Mouse (Mus musculus): ENCODE results near the gene H2afz.

The H2afz gene

DNA sequence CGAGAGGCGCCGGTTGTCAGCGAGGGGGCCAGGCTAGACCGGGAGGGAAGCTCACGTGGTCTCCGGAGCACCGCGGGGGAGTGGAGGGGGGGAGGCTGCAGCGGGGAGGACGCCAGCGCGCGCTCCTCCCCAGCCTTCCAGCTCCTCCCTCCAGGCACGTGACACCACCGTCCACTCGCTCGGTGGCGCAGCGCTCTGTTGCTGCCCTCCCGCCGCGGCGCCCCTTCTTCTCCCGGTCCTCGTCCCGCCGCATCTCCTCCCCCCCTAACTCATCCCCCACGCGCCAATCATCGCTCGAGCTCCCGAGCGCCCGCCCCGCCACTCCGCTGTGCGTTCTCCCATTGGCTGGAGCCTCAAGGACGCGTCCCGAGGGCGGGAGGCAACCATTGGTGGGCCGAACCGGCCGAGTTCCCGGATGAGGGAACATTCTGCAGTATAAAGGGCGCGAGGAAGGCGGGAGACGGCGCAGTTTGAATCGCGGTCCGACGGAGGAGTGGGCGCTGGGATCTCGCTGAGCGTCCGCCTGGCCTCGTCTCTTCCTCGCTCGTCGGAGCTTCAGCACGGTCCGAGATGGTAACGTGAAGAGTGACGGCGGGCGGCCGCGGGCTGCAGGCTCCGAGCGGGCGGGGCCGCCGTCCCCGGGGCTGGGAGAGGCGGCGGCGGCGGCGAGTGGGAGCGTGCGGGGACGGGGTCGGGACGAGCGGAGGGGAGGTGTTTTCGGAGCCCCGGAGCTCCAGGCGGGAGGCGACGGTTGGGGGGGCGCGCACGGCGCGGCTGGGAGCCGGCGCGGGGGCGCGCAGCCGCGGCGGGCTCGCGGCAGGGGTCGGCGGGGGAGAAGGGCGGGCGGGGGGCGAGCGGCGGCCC, at the start of gene H2afz:
Gene H2afz, plus strand, starts transcription at position 364 of the 864 bp plus-strand sequence.
- WGBS: 1% methylated on average over 105 of the region's 115 CpGs

DNA sequence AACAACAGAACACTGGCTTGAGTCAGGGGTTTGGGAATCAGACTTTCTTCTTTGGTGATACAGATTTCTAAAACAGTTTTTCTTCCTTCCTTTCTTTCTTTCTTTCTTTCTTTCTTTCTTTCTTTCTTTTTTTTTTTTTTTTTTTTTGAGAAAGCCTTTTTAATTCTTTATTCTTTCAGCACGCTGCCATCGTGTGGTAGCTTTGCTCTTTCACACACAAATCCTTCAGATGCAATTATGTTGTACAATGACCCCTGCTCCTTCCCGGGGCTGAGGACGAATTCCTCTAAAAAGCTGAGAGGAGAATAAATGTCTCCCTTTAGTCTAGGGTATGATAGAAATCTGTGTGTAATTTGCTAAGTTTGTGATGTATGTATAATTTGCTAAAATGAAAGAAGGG, 45.6 kb upstream of the H2afz start:
- WGBS: 14% methylated on average over 4 of the region's 4 CpGs

DNA sequence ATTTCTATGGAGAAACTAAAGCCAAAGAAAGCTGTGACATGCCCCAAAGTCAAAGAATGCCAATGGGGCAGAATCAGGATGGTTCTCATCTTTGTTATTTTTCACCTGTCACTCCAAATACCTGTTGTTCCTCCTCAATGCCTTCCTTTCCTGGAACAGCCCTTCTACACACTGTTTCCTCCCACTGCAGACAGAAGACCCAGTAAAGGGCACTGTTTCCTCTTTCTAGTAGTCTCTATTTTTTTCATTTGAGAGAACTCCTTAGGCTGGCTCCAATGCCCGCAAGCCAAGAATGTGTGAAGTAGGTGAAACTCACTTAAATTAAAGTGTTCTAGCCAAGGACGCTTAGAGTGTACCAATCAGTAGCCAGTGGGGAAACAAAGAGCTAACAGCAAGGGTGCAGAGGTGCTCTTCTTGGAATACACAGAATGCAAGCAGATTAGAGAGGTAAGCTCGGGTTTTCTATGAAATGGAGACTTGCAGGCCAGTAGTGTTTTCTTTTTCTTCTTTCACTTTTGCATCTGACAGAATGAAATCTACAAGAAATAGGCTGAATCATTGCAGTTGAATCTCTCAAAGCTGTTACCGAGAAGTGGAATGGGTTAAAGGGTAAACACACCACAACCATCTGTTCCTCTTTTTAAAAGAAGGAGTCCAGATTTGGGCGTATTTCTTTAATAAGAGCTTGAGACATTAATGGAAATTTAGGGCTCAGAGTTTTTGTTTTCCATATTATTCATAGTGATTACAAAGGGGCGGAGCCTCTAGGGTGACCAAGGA, 43.4 kb upstream of the H2afz start:
- WGBS: 82% methylated on average over 6 of the region's 6 CpGs

DNA sequence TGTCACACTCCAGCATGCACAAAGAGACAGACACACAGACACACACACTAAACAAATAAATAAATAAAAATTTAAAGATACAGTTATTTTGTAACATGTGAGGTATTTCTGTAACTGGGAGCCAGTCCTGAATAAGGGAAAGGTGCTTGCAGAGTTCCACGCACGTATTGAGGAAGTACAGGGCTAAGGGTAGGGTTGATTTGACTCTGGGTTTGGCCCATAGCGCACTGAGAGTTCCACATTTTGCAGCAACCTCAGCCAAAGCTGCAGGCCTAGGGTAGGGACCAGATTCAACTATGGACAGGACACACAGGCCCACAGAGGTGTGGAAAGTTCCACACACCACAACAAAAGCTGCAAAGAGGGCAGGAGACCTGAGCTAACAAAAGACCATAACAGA, 41.0 kb upstream of the H2afz start:
- 87% methylated on average over 3 of the region's 3 CpGs for WGBS

DNA sequence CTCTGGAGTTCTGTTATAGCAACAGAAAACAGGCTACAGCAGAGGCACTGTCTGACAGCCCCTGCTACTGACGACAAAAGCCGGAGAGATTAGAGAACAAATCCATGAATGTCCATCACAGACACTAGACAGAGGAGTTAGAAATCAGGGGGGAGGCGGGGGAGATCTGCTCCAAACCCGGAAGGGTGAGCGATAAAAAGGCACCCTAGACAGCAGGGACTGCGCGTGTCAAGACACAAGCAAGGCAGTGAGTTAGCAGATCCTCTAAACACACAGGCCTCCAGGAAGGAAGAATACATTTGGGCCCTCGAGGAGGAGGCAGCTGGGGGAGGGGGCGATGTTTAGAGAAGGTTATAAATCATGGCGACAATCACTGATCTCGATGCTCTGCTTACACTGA, 36.6 kb upstream of the H2afz start:
- WGBS: 60% methylated on average over 11 of the region's 11 CpGs

DNA sequence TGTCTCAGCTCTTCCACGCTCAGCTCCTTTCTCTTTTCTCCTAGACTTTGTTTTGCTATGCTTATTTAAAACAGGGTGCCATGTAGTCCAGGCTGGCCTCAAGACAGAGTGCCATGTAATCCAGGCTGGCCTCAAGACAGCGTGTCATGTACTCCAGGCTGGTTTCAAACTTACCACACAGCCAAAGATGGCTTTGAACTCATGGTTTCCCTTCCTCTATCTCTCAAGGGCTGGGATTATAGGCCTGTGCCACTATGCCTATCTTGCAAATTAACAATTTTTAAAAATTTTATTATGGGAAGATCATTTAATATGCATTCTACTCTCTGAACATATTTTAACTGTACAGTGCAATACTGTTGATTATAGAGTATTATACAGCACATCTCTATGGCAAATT, 33.1 kb upstream of the H2afz start:
- 92% methylated on average over 2 of the region's 2 CpGs for WGBS

DNA sequence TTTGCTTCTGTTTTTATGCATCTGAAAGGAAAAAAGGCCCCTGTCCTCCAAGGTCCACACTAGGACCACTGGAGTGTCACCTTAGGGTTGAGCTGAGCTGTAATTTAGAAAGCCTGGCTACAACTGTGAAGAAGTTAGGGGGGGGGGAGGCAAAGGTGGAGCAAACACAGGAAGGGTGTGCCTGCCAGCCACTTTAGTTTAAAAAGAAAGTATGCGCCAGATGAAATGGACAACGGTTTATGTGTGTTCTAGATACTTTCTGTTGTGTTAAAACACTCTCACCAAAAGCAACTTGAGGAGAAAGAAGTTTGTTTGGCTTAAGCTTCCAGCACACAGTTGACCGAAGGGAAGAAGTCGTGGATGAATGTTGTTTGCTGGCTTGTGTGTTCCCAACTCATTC, 30.6 kb upstream of the H2afz start:
- WGBS: 81% methylated on average over 4 of the region's 4 CpGs

DNA sequence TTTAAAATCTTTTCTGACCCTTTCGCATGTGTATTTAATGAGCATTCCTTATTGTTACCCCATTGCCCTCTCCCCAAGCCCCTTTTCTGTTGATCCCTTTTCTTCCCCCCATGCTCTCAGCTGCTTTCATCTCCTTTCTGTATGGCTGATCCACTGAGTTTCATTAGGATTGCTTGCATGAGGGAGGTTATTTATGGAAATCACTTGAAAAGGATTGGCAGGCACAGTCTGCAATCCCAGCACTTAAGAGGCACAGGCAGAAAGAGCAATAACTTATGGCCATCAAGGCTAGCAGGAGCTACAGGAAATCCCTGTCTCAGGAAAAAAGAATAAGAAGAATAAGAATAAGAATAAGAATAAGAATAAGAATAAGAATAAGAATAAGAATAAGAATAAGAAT, 27.7 kb upstream of the H2afz start:
- WGBS: 63% methylated on average over 1 of the region's 1 CpGs

DNA sequence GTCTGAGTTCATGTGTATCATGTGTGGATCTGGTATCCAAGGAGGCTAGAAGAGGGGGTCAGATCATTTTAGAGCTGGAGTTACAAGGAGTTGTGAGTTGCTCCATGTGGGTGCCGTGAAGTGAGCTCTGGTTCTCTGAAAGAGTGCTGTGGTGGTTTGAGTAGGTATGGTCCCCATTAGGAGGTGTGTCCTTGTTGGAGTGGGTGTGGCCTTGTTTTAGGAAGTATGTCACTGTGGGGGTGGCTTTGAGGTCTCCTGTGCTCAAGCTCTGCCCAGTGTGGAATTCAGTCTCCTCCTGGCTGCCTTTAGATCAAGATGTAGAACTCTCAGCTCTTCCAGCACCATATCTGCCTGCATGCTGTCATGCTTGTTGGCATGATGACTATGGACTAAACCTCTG, 21.3 kb upstream of the H2afz start:
- 97% methylated on average over 1 of the region's 1 CpGs for WGBS

DNA sequence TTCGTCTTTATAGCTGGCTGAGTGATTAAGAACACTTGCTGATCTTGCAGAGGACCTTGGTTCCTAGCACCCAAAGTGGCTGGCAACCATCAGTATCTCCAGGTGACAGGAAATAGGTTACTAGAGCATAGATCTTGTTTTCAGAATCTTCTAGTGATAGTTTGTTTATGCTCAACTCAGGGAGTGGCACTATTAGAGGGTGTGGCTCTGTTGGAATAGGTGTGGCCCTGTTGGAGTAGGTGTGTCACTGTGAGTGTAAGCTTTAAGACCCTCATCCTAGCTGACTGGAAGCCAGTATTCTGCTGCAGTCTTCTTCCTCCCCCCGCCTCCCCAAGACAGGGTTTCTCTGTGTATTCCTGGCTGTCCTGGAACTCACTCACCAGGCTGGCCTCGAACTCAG, 20.0 kb upstream of the H2afz start:
- WGBS: 90% methylated on average over 3 of the region's 3 CpGs

DNA sequence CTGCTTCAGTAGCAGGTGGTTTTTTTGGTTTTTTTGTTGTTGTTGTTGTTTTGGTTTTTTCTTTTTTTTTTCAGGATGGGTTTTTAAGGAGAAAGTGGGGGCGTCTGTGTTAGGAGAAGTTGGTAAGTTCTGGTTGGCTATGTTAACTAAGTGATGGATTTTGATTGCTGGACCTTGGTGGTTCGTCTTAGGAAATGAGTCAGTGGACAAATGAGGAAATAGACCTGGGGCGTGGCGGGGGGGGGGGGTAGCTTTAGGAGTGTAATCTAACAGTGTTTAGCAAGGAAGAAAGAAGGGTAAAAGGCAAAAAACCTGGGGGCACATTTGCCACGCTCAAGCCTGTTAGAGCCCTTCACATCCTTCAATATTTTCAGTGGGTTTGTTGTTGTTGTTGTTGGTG, 17.7 kb upstream of the H2afz start:
- WGBS: 81% methylated on average over 5 of the region's 5 CpGs

DNA sequence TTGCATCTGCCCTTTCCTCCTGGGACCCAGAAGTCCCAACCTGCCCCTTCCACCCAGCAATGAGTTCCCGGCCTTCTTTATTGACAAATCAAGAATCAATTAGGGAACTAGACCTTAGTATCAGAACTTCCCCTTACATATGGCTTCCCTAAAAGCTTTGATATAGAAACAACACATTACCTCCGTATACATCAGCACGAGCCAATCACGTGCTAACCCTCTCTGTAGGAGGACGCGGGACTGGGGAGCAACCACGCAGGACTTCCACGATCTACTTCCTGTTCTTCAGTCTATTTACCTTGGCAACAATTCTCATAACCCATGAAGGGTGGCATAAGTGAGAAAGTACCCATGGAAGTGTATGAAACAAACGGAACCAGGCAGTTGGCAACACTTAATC, 15.9 kb upstream of the H2afz start:
- 89% methylated on average over 9 of the region's 9 CpGs for WGBS

DNA sequence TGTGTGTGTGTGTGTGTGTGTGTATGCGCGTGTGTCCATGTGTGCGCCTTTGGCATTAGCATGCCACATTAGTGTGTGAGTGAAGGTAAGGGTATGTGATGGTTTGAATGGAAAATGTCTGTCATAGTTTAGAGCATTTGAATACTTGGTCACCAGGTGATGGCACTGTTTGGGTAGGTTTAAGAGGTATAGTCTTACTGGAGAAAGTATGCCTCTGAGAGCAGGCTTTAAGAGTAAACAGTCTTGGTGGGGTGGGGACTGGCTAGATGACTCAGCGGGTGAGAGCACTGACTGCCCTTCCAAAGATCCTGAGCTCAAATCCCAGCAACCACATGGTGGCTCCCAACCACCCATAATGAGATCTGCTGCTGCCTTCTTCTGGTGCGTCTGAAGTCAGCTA, 14.6 kb upstream of the H2afz start:
- WGBS: 86% methylated on average over 5 of the region's 5 CpGs

DNA sequence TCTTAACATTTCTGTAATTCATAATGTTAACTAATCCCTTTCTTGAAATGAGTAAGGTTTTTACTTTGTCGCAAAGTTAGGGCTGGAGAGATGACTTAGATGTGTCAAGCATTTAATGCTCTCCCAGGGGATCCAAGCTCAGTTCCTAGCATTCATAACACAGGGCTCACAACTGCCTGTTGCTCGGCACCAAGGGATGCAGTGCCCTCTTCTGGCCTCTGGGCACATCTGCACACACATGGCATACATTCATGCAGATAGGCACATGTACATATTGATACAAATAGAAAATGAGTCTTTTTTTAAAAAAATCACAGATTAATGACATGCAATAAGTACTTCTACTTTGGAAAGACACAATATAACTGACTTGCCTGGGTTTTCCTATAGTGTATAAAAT, 13.1 kb upstream of the H2afz start:
- WGBS: 92% methylated on average over 2 of the region's 2 CpGs

DNA sequence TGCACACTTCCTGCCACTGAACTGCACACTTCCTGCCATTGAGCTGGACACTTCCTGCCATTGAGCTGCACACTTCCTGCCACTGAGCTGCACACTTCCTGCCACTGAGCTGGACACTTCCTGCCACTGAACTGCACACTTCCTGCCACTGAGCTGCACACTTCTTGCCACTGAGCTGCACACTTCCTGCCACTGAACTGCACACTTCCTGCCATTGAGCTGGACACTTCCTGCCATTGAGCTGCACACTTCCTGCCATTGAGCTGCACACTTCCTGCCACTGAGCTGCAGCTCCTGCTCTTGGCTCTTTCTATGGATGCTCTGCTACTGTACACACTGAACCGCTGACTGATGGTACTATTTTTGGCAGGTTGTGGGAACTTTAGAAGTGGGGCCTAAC, 11.3 kb upstream of the H2afz start:
- WGBS: 89% methylated on average over 1 of the region's 1 CpGs

DNA sequence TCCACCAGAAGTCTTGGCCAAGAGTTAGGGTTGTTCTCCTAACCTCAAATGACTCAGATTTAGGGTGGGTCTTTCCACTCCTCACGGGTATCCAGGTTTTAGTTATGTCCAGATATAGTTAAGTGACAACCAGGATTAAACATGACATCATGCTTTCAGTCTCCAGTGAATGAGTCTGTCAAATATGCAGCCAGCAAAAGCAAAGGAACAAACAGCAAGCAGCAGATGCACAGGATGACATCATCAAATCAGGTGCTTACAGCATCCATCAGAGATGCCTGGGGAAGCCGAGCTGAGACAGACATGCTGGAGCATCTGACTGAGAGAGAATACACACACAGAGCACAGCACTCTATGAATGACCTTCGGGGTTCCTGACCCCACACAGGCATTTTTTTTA, 9.0 kb upstream of the H2afz start:
- 59% methylated on average over 3 of the region's 3 CpGs for WGBS

DNA sequence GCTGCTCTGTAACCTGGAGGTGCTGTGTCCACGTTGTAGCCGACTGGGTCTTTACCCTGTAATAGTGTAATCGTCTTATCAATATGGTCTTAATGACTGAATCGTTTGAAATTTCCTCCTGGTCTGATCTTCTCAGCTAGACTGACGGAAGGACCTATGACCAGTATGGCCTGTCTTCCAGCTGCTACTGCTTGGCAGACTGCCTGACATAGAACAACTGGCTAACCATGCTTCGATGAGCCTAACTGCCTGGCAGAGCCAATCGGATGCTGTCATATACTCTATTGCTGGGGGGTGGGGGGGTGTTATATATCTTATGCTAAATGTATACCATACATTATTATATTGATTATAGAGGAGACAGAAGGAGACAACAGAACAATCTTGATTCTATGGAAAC, 8.2 kb upstream of the H2afz start:
- 76% methylated on average over 7 of the region's 7 CpGs for WGBS

DNA sequence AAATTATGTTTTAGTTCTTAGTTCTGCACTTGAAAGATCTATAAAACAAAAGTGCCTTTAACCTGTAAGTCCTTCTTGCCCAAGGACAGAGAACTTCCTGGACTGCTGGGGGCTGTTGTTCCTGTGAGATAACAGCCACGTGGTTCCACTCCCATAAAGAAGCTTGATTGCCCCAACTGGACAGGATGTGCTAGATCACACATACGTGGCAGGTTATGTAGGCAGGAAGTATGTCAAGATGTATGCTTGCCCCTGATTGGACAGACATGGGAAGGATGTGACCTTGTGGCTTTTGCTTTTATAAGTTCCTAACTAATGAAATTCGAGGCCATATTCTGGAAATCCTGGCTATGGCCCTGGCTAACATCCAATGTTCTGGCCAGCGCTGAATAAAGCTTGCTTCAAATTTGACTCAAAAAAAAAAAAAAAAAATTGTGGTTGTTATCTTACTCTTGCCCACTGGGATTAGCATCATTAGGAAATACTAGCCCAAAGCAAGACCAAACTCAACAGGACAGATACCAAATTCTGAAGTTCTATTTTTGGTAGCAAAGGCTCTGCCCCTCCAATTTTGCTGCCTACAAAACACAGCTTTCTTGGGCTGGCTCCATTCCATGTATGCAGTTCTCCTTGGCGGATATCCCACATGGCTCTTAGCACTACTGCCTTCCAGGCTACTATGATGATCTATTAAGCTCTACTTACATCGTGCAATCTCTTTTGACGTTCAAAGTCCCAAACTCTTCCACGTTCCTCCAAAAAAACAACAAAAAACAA, 3.7 kb upstream of the H2afz start:
- WGBS: 40% methylated on average over 8 of the region's 8 CpGs

DNA sequence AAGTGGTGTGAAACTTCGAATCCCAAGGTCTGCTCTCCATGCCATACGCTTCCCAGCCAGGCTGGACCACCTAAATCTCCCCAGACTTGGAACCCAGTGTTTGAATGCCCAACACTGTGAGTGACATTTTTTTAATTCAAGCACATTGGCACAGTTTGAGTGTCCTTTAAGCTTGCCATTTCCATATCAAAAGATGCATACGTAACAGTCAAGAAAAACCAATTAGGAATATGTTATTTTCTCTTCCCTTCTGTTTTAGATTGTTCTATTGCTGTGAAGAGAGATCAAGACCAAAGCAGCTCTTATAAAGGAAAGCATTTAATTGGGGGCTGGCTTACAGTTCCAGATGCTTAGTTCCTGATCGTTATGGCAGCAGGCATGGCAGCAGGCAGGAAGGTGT, 2.9 kb upstream of the H2afz start:
- WGBS: 55% methylated on average over 4 of the region's 4 CpGs

DNA sequence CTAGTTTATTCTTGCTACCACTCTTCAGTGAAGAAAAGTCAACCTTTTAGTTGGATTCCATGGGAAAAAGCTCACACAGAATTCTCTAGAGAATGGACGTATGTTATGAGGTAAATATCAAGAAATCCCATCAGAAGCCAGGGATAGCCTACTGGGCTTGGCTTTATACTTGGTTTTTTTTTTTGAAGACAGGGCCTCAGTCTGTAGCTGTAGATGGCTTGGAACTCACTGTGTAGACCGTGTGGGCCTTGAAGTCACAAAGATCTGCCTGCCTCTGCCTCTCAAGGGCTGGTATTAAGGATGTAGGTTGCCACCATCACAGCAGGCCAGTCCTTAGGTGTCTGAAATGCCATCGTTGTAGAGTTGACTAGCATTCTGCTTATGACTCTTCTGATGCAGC, 1.7 kb upstream of the H2afz start:
- WGBS: 95% methylated on average over 3 of the region's 3 CpGs

DNA sequence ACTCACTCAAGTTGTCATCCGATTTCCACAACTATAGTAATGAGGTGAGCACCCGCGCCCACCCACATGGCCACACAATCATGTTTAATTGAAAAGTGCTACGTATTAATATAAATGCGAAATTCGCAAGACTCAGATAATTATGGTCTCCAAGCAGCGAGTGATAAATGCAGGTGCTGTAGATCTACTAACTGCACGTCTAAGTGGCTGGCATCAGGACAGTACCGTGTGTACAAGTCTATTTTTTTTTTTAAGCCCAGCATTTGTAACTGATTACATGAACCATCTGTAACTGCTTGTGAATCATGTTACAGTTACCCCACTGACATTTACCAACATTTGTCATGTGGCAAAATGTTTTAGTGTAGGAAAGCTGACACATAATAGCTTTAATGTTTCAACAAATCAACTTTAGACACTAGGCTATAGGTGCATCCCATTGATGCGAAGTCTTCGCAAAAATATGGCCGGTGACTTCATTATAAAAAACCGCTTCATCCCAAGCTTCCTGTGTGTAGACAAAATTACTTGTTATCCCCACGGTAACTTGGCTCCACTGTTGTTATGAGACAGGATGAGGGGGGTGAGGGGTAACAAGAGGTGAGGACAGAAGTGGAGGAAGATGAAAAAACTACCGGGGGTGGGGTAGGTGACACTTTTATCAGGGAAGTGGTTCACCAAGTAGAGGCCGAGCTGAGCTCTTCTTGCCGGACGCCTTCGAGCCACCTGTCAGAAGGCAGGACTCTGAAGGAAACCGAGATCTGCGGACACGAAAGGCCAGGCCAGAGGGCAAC, 760 bp upstream of the H2afz start:
- 26% methylated on average over 22 of the region's 22 CpGs for WGBS

All from cerebral cortex, adult 2 months (tissue).